Mouse (Mus musculus) adrenal gland, postnatal 36 days (tissue): Measurements from ENCODE around the gene Cxcl15. TPM values are rescaled to one million over a fixed set of nuclear protein-coding genes. Genes with fewer than 3 reads are reported as not detected.
"Not testable (repeated sequence)": the region's sequence is repeated elsewhere in the genome, so short reads cannot be mapped to it uniquely, and the experiment has no call there.

Experiments used
- DNase-seq, 2 experiments: peaks; one replicate each; pipeline ENCODE4 v3.0.0; 2021; ENCODE audit warnings: mixed read lengths in 1 of 2
- microRNA-seq: library from miRNA; unstranded; fragments of <30 nt; microRNA quantifications from one replicate; pipeline ENCODE4 v1.2.0, GENCODE M21; 2021
- total RNA-seq, 2 experiments: library from RNA; stranded (reverse); gene quantifications; 2 replicates each; pipeline ENCODE4 v1.2.3; 2021

Cxcl15 gene
- total RNA-seq, 2 experiments from 2014 or later, result not detected

- peak in 1 of 2 experiments; percentile 61 for DNase-seq
Measured at GRCm38 (mm10) chr5:90789306-90790073, 4.8 kb upstream of the Cxcl15 start.

- peak in 1 of 2 experiments; percentile 7 for DNase-seq
Measured at GRCm38 (mm10) chr5:90790074-90790502, 4.2 kb upstream of the Cxcl15 start.

- not testable (repeated sequence) for DNase-seq
Measured at GRCm38 (mm10) chr5:90795392-90795791, 1.1 kb downstream of the Cxcl15 start.

GRCm38 (mm10) chr5:90804574-90804973 lies 10.2 kb downstream of the Cxcl15 start:
- no peak for DNase-seq

- DNase-seq, result no peak
Measured at GRCm38 (mm10) chr5:90806050-90806449, 11.7 kb downstream of the Cxcl15 start.

- no peak for DNase-seq
Measured at GRCm38 (mm10) chr5:90807176-90807950, 13.0 kb downstream of the Cxcl15 start.

- DNase-seq, result no peak
Measured at GRCm38 (mm10) chr5:90819756-90820155, 25.4 kb downstream of the Cxcl15 start.

GRCm38 (mm10) chr5:90832145-90832767 lies 37.9 kb downstream of the Cxcl15 start:
- no peak for DNase-seq

- no peak for DNase-seq
Measured at GRCm38 (mm10) chr5:90832768-90833388, 38.5 kb downstream of the Cxcl15 start.

- no peak for DNase-seq
Measured at GRCm38 (mm10) chr5:90834436-90834835, 40.1 kb downstream of the Cxcl15 start.

GRCm38 (mm10) chr5:90838582-90838981 lies 44.2 kb downstream of the Cxcl15 start:
- DNase-seq, result no peak

- DNase-seq, result no peak
Measured at GRCm38 (mm10) chr5:90840902-90841869, 46.9 kb downstream of the Cxcl15 start.

- DNase-seq, result no peak
Measured at GRCm38 (mm10) chr5:90843891-90844290, 49.6 kb downstream of the Cxcl15 start.

GRCm38 (mm10) chr5:90850096-90850495 lies 55.8 kb downstream of the Cxcl15 start:
- DNase-seq, result not testable (repeated sequence)

- DNase-seq, result not testable (repeated sequence)
Measured at GRCm38 (mm10) chr5:90851391-90851790, 57.1 kb downstream of the Cxcl15 start.

Small RNA genes lying within 50 kb of the gene (microRNA-seq; reads per million reads assigned to microRNA genes)
- gene Gm24322, result not detected

Other genes with a start within 250 kb of the Cxcl15 start
- gene 5830473C10Rik, start 233.4 kb upstream of the Cxcl15 start, total RNA-seq, result not detected
- 1 to 10 TPM; 1.5 to 2.8 TPM for gene Rassf6, start 153.9 kb upstream of the Cxcl15 start, total RNA-seq
- not detected for gene Cxcl5, start 35.2 kb upstream of the Cxcl15 start, total RNA-seq
- 1 to 10 TPM; 1.5 to 2.7 TPM for gene Ppbp, start 26.0 kb upstream of the Cxcl15 start, total RNA-seq
- gene Pf4, start 22.1 kb upstream of the Cxcl15 start, total RNA-seq, result 10 to 100 TPM; 13.5 to 20.6 TPM
- gene Cxcl3, start 8.4 kb upstream of the Cxcl15 start, total RNA-seq, result not detected
- under 1 TPM; 0.33 to 0.36 TPM for gene Cxcl1, start 96.7 kb downstream of the Cxcl15 start, total RNA-seq
- gene Cxcl2, start 109.3 kb downstream of the Cxcl15 start, total RNA-seq, result 1 to 10 TPM in 1 of 2 experiments, not detected in 1; 1.2 TPM
- 10 to 100 TPM; 19.8 TPM for gene Mthfd2l, start 136.6 kb downstream of the Cxcl15 start, total RNA-seq
- not detected for gene Epgn, start 232.9 kb downstream of the Cxcl15 start, total RNA-seq